Mouse (Mus musculus) heart, adult 10 weeks (tissue): ENCODE measurements around the gene Ttc9c. TPM values are rescaled to one million over a fixed set of nuclear protein-coding genes. Genes with fewer than 3 reads are reported as not detected.

Experiments used
- polyA plus RNA-seq: library from polyadenylated mRNA; stranded (reverse); fragments of 350-450 nt; fragmentation: Illumina TruSeq; extraction: RNeasy Lipid Tissue Mini Kit (QIAGEN cat#74804); gene quantifications from one replicate; pipeline ENCODE4 v1.2.3, GENCODE M21; 2014; ENCODE audit warnings: low read depth, low replicate concordance

Gene Ttc9c
- 19.7 TPM for polyA plus RNA-seq

DNA sequence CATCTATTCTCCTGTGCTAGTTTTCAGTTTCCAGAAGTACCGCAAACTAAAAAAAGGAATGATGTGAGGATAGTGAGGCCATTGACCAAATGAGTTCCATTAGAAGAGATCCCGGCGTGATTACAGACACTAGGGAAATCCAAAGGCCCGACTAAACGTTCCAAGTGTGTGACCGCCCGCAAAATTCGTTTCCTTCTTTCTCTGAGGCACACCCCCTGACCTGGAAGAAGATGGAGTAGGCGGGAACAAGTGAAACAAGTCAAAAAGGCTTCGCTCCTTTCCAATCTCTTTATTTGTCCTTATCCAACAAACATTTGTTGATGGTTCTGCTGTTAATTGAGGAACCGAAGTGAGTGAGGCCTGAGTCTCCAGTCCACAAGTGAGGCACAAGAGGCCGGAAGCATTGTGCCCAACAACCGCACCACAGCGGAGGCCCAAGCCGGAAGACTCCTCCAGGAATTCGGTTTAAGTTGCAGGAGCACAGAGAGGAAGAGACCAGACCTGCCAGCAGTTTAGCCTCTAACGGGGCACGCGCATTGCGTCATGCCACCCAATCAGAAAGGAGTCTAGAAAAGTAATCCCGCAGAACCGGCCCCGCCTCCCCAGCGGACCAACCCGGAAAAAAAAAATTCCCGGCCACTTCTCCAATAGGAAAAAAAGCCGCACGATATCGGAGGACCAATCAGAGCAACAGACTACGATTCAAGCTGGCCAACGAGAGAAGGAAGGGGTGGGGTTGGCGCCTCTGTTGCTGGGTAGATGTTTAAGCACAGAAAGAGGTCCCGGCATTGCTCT is at the start of gene Ttc9c:
TSS of gene Ttc9c (minus strand) at position 533 of the 795 bp plus-strand sequence.

GRCm38 (mm10) chr19:8850402-8850901 is 31.3 kb upstream of the Ttc9c start, which contains the start of gene Lrrn4cl:
Gene Lrrn4cl (plus strand): TSS chr19:8850768.

DNA sequence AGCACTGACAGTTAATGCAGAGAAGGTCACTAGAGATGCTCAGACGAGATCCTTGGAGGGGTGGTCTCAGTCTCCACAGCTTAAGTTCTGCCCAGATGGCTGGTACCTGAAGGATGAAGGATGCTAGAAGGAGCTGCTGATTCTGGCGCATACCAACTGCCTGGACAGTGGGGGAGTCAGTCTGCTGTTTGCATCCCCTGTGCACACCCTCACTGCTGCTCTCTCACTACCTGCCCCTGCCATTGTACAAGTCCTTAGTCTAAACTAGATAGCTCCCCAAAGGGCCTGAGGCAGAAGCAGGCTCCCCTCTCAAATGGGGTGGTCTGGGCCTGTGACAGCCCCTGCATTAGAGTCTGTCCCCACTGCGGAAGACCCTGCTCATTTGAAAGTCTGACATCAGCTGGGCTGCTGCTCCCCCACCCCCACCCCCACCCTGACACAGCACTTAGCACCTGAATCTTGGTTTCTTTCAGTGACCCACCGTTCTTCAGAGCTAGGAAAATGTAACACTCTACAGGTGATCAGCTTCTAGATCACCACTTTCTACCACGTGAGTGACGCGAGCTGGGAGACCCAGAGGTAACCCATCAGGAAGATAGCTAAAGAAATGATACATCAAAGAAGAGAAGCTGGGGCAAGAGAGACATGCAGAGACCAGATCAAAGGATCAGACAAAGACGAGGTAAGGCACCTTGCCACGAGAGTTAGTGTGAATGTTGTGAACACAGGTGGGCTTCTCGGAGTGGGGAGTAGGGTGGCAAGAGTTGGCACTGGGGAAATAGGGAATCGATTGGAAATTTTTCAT is 20.2 kb upstream of the Ttc9c start, which contains the start of gene Gng3:
TSS of gene Gng3 (minus strand) at position 92 of the 805 bp plus-strand sequence.

DNA sequence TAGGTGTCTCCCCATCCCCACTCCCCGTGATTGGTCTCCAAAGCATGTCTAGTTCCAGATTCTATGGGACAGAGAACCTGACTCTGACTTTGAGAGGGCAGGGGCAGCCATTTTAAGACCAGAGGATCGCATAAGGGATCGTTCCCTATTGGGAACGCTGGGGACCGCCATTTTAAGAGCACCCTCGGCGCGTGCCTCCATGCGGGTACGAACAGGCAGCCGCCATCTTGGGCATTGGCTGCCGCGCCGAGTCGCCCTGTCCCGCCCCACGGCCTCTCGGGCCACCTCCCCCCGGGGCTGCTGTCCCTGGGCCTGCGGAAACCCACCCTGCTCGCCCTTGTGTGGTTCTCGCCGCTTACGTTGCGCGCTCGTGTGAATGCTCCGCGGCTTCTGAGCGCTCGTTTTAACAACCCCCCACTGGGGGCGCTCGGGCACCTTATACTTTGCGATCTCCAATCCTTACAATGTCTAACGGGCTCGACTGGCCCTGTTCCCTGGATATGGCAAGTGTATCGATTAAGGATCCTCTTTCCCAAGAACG is 18.2 kb upstream of the Ttc9c start, which contains the start of gene Bscl2:
TSS of gene Bscl2 (plus strand) at position 217 of the 541 bp plus-strand sequence.

GRCm38 (mm10) chr19:8829660-8830059 is 10.5 kb upstream of the Ttc9c start, which contains the start of gene AC129217.1:
Gene AC129217.1 (plus strand): TSS chr19:8829773.

GRCm38 (mm10) chr19:8819596-8820423 is 677 bp upstream of the Ttc9c start, which contains the start of gene Hnrnpul2:
Gene Hnrnpul2 (plus strand): TSS chr19:8820010.

GRCm38 (mm10) chr19:8802130-8802821 is 16.9 kb downstream of the Ttc9c start, which contains the start of gene Zbtb3:
Gene Zbtb3 (plus strand): TSS chr19:8802555.

GRCm38 (mm10) chr19:8798264-8798946 is 20.7 kb downstream of the Ttc9c start, which contains the start of gene Polr2g:
Gene Polr2g (minus strand): TSS chr19:8798577.

DNA sequence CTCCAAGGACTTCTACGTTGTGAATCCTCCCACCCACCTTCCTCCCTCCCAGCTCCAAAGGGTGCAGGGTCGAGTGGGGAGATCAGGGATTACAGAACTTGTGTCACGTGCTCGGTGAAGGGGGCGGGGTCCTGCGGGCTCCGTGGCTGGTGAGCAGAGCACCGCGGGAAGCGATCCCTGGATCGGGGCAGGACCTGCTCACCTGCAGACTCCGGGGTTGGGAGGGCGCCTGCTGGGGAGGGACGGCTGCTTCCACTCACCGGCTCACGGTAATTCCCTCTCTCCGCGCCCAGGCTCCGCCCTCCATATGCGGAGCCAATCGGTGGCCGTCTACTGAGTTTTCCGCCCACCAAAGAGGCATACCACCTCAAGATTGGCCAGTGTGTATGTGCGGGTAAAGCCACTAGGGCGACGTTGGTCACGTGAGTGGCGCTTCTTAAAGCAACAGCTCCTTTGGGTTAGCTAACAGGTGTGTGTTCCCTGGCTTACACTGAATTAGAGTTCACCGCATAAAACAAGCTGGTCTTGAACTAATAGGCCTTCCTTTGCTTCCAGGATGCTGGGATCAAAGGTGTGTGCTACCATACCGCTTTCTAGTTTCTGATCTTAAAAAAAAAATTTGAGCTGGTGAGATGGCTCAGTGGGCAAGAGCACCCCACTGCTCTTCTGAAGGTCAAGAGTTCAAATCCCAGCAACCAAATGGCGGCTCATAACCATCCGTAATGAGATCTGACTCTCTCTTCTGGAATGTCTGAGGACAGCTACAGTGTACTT is 32.9 kb downstream of the Ttc9c start, which contains the start of gene Taf6l:
TSS of gene Taf6l (minus strand) at position 410 of the 774 bp plus-strand sequence.

DNA sequence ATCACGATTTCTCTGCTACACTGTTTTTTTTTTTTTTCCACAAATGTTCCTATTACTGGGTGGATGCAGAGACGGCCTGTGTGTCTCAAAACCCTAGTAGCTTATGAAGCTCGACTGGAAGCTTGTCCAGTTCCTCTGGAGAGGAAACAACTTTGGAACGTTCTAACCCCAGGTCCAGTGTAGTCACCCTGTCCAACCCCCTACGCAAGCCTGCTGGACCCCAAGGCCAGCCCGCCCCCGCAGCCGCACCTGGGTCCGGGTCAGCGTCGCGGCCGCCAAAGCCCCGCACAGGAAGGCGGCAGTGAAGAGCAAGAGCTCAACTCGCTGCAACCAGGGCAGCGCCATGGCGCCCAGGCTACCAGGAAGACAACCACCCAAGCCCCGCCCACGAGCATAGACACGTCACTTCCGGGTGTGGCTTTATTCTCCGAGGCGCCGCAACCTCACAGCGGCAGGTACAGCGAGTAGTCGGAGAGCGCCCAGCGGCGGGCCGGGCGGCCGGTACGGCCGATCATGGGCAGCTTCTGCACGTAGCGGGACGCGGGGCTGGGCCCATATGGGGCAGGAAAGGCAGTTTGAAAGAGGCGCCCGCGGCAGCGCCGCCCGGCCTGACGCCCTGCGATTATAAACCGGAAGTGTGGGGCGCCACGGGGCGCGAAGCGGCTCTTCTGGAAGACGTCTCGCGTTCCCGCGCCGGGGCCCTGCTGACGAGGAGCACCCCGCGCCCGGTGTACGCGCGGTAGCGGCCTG is 44.9 kb downstream of the Ttc9c start, which contains the start of gene Tmem179b:
TSS of gene Tmem179b (minus strand) at position 382 of the 750 bp plus-strand sequence.

DNA sequence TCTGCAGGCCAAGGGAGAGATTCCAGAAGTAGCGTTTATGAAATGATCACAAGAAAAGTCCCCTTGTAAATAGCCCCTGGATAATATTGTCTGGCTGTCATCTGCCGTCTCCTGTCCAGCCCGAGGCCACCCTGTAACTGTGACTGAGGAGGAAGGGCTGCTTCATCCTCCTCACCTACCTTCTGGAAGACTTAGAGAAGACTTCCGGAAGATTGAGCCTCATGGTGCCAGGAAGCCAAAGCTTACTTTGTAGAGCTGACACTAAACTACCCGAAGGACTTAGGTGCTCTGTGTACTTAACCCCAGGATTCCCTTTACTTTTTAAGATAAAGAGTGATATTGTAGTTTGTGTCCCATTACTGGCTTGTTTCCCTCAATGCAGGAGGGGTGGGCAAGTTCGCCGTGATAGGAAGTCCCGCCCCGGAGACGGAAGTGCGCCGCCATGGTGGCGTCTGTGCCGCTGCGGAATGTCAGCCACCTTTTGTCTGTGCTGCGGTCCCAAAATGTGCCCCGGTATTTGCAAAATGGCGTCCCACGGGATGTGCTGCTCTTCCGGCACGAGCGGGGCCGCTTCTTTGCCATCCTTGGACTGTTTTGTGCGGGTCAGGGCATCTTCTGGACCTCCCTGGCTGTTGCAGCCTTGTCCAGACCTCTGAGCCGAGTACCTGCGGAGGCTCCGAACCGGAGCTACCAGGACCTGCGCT is 48.4 kb downstream of the Ttc9c start, which contains the start of gene Tmem223:
TSS of gene Tmem223 (plus strand) at position 430 of the 704 bp plus-strand sequence.

Other genes starting within 250 kb of the Ttc9c start
- 0.65 TPM for gene Slc22a8, start 228.1 kb downstream of the Ttc9c start, polyA plus RNA-seq
- gene Slc22a6, start 201.3 kb downstream of the Ttc9c start, polyA plus RNA-seq = not detected
- gene Chrm1, start 155.5 kb downstream of the Ttc9c start, polyA plus RNA-seq = not detected
- gene Slc3a2, start 96.0 kb downstream of the Ttc9c start, polyA plus RNA-seq = 53.3 TPM
- 21.9 TPM for gene Wdr74, start 83.5 kb downstream of the Ttc9c start, polyA plus RNA-seq
- not detected for gene 1700092M07Rik, start 78.6 kb downstream of the Ttc9c start, polyA plus RNA-seq
- 51.6 TPM for gene Stx5a, start 77.9 kb downstream of the Ttc9c start, polyA plus RNA-seq
- gene Nxf1, start 62.3 kb downstream of the Ttc9c start, polyA plus RNA-seq = 80.9 TPM
- gene Tmem223, start 48.3 kb downstream of the Ttc9c start, polyA plus RNA-seq = 132 TPM
- 18.0 TPM for gene Tmem179b, start 44.9 kb downstream of the Ttc9c start, polyA plus RNA-seq
- gene Taf6l, start 32.9 kb downstream of the Ttc9c start, polyA plus RNA-seq = 4.8 TPM
- gene Polr2g, start 20.8 kb downstream of the Ttc9c start, polyA plus RNA-seq = 84.7 TPM
- gene Zbtb3, start 16.8 kb downstream of the Ttc9c start, polyA plus RNA-seq = 1.9 TPM
- 53.1 TPM for gene Hnrnpul2, start 677 bp upstream of the Ttc9c start, polyA plus RNA-seq
- gene AC129217.1, start 10.4 kb upstream of the Ttc9c start, polyA plus RNA-seq = not detected
- gene Bscl2, start 18.1 kb upstream of the Ttc9c start, polyA plus RNA-seq = 28.4 TPM
- not detected for gene Gng3, start 19.9 kb upstream of the Ttc9c start, polyA plus RNA-seq
- gene Lrrn4cl, start 31.4 kb upstream of the Ttc9c start, polyA plus RNA-seq = 3.0 TPM
- 129 TPM for gene Ubxn1, start 52.2 kb upstream of the Ttc9c start, polyA plus RNA-seq
- gene Uqcc3, start 61.6 kb upstream of the Ttc9c start, polyA plus RNA-seq = 58.9 TPM
- gene Lbhd1, start 64.4 kb upstream of the Ttc9c start, polyA plus RNA-seq = 0.76 TPM
- gene Gm49403, start 64.6 kb upstream of the Ttc9c start, polyA plus RNA-seq = not detected
- gene 1810009A15Rik, start 69.5 kb upstream of the Ttc9c start, polyA plus RNA-seq = 33.7 TPM
- not detected for gene Gm49416, start 69.6 kb upstream of the Ttc9c start, polyA plus RNA-seq
- gene Ints5, start 73.7 kb upstream of the Ttc9c start, polyA plus RNA-seq = 8.8 TPM
- 55.4 TPM for gene Ganab, start 78.7 kb upstream of the Ttc9c start, polyA plus RNA-seq
- 39.6 TPM for gene B3gat3, start 101.0 kb upstream of the Ttc9c start, polyA plus RNA-seq
- 19.5 TPM for gene Rom1, start 110.0 kb upstream of the Ttc9c start, polyA plus RNA-seq
- 11.8 TPM for gene Eml3, start 110.2 kb upstream of the Ttc9c start, polyA plus RNA-seq
- 34.6 TPM for gene Mta2, start 122.5 kb upstream of the Ttc9c start, polyA plus RNA-seq
- 9.8 TPM for gene Tut1, start 134.5 kb upstream of the Ttc9c start, polyA plus RNA-seq
- 285 TPM for gene Eef1g, start 147.7 kb upstream of the Ttc9c start, polyA plus RNA-seq
- 84.3 TPM for gene Ahnak, start 170.0 kb upstream of the Ttc9c start, polyA plus RNA-seq